Mouse (Mus musculus): ENCODE measurements at regions not wholly inside any gene's neighbourhood (a gene's known extent, or its start where the extent isn't known, plus 50 kb on each side); places are given as distances from the start of the nearest gene placed in this dataset.

DNA sequence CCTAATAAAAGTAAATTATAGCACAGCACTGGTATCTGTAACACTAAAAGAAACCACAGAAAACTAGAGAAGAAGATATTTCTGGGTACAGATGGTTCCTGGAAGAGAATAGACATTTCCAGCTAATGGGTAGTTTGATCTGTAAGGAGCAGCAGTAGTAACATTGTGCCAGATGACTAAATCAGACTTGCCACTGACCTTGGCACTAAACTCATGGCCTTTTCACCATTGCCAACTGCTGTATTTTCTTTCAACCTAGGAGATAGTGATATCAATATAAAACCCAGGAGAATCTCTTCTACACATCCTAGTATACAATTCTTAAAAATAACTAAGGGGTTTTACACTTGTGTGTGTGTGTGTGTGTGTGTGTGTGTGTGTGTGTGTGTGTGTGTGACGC lies 170.8 kb downstream of the Kcnj2 start:
- no peak for TF ChIP-seq GATA1 (IDR thresholded peaks at IDR 0.05; ENCODE audit: low read length)

- TF ChIP-seq GATA1 (IDR thresholded peaks at IDR 0.05; ENCODE audit: low read length), result no peak
These were observed 173.8 kb downstream of the Kcnj2 start for GRCm38 (mm10) chr11:111239784-111240183.

DNA sequence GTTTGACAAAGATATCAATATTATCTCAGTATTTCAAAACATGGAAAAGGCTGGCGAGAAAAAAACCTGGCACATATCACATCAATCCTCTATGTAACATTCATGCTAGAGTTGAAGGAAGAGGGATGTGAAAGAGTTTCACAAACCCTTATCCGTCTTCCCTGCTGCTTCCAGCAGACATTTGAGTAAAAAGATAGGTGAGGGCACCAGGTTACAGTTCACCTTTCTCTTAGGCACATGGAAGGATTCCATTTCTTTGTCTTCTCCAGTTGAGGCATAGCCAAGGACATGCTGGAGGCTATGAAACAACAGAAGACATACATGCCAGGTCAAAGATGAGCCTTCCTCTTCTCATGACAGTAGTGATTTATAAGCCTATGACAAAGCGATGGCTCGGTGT lies 186.3 kb downstream of the Kcnj2 start:
- TF ChIP-seq GATA1 (IDR thresholded peaks at IDR 0.05; ENCODE audit: low read length), result no peak

DNA sequence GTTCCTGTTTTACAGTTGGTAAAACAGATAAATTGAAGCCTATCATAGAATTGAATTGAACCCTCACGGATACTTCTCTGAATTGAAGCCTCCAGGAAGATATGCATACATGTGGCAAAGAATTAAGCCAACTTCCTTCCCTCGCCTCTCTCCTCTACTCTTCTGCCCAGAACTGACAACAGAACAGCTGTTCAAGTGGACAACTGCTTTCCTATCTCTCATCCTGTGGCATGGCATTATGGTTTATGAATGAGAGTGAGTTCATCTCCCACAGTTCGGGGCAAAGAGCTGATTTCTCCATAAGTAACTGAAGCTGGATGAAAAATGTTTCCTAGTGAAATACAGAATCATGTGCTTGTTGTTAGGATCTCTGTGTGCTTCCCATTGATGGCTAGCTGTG lies 190.6 kb downstream of the Kcnj2 start:
- TF ChIP-seq GATA1 (IDR thresholded peaks at IDR 0.05; ENCODE audit: low read length), result no peak

DNA sequence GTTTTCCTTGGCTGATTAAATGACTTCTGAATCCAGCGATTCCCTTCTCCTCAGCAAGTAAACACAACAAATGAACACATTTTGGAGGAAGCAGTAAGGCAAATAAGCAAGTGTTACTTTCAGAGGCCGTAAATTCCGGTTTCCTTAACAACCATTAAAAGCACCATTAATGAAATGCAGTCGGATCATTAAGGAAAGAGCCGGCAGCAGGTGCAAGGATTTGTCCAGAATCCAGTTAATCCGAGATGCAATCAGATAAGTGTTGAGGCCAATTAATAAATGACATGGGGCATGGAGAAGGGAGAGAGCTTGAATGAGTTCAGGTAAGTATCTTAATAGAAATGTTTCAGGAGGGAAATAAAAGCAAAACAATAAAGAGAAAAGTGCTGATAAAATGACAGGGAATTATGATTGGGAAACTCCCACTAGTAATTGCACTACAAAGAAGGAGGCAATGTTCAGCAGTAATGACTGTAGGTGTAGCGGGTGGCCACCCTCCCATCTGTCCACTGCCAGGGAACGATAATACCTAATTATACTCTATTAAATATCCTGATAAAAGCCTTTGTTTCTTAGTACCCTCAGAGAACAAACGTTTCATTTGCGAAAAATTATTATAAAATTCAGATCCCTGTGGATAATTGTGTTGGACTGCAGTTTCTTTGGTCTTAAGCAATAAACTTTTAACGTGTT lies 194.9 kb downstream of the Kcnj2 start:
- no peak for TF ChIP-seq GATA1 (IDR thresholded peaks at IDR 0.05; ENCODE audit: low read length)

GRCm38 (mm10) chr11:111273651-111274050 lies 207.7 kb downstream of the Kcnj2 start:
- TF ChIP-seq GATA1 (IDR thresholded peaks at IDR 0.05; ENCODE audit: low read length), result no peak

DNA sequence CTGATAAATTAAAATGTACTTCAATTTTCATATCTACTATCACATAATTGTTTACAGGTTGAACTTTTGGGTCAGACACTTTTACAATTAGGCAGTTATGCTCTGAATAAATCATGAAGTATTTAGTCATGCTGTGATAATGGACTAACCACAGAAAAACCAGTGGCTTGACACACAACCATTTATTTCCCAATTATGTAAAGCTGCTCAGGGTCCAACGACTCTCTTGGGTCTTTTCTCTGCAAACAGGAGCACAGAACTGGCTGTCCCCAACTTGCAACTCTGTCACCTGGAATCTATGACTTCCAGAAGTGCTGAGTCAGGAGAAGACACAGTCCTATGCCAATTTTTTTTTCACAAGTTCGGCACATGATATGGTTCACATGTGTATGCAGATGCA lies 214.8 kb downstream of the Kcnj2 start:
- no peak for TF ChIP-seq GATA1 (IDR thresholded peaks at IDR 0.05; ENCODE audit: low read length)

DNA sequence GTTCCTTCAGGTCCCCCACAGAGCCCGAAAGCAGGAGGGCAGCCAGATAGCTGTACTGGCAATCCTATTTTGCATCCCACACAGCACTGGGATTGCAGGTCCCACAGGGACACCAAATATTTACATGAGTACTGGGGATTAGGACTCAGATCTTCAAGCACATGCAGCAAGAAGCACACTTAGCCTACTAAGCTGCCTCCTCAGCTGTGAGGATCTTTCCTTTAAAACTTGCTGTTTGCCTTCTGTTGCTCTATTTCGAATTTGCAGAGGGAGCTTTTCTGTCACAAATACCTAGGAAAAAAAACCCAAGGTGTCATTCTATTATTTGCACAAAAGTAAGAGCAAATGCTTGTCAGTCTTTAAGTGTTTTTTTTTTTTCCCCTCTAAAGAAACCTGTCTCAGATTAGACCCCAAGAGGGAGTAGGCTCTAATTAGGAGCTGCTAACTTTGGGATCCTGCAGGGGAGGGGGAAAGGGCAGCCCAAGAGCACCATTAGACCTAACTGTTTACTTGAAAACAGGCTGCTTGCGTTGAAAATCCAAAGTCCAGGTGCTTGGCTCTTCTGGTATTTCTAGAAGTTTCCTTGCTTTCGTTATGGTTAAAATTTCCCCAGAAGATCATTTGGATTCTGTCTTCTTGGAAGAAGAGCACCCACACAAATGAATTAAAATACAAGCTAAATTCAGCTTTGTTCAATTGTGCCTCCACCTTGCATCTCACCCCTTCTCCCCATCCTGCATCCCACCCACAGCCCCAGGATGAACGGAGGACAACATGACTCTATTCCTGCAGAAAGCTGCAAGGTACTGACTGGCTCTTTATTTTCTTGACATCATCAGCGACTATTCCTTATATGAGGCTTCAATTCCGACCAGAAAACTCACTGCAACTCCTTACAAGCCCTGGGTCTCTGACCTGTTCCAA lies 215.5 kb downstream of the Kcnj2 start:
- no peak for TF ChIP-seq GATA1 (IDR thresholded peaks at IDR 0.05; ENCODE audit: low read length)

GRCm38 (mm10) chr11:111282283-111282682 lies 216.3 kb downstream of the Kcnj2 start:
- no peak for TF ChIP-seq GATA1 (IDR thresholded peaks at IDR 0.05; ENCODE audit: low read length)

GRCm38 (mm10) chr11:111290537-111290936 lies 224.6 kb downstream of the Kcnj2 start:
- no peak for TF ChIP-seq GATA1 (IDR thresholded peaks at IDR 0.05; ENCODE audit: low read length)

GRCm38 (mm10) chr11:111296309-111296721 lies 230.4 kb downstream of the Kcnj2 start:
- no peak for TF ChIP-seq GATA1 (IDR thresholded peaks at IDR 0.05; ENCODE audit: low read length)

- no peak for TF ChIP-seq GATA1 (IDR thresholded peaks at IDR 0.05; ENCODE audit: low read length)
These were observed 246.8 kb downstream of the Kcnj2 start for GRCm38 (mm10) chr11:111312802-111313201.

- TF ChIP-seq GATA1 (IDR thresholded peaks at IDR 0.05; ENCODE audit: low read length), result no peak
These were observed 247.6 kb downstream of the Kcnj2 start for GRCm38 (mm10) chr11:111313566-111313965.

GRCm38 (mm10) chr11:111321576-111321975 lies 255.6 kb downstream of the Kcnj2 start:
- TF ChIP-seq GATA1 (IDR thresholded peaks at IDR 0.05; ENCODE audit: low read length), result no peak

GRCm38 (mm10) chr11:111324453-111325010 lies 258.6 kb downstream of the Kcnj2 start:
- no peak for TF ChIP-seq GATA1 (IDR thresholded peaks at IDR 0.05; ENCODE audit: low read length)

- no peak for TF ChIP-seq GATA1 (IDR thresholded peaks at IDR 0.05; ENCODE audit: low read length)
These were observed 261.0 kb downstream of the Kcnj2 start for GRCm38 (mm10) chr11:111326915-111327314.

Measured in G1E-ER4 (cell line).